Mouse (Mus musculus) layer of hippocampus, postnatal 14 days (tissue): Measurements from ENCODE around the gene Fam131b. TPM values are rescaled to one million over a fixed set of nuclear protein-coding genes. Genes with fewer than 3 reads are reported as not detected.

Experiments used
- DNase-seq, 2 experiments: peaks; one replicate each; pipeline ENCODE4 v3.0.0; 2021 to 2022; ENCODE audit warnings: low spot score in 2 of 2, mixed read lengths in 1 of 2
- long read RNA-seq, 2 experiments: library from polyadenylated mRNA; stranded (forward); transcript quantifications; one replicate each; pipeline ENCODE4 v2.0.0; 2021
- total RNA-seq, 2 experiments: library from RNA; stranded (reverse); gene quantifications; 2 replicates each; pipeline ENCODE4 v1.2.3; 2021

Fam131b gene
- total RNA-seq: 10 to 100 TPM; 76.4 to 77.5 TPM
- long read RNA-seq, experiment 1, full-length matches to known transcripts: 6 of 10 reads
- long read RNA-seq, experiment 1, partial matches to known transcripts: 0 of 10 reads
- long read RNA-seq, experiment 1, other reads (novel, unspliced or antisense): 4 of 10 reads
- long read RNA-seq, experiment 2, full-length matches to known transcripts: 18 of 22 reads
- long read RNA-seq, experiment 2, partial matches to known transcripts: 0 of 22 reads
- long read RNA-seq, experiment 2, other reads (novel, unspliced or antisense): 4 of 22 reads

DNA sequence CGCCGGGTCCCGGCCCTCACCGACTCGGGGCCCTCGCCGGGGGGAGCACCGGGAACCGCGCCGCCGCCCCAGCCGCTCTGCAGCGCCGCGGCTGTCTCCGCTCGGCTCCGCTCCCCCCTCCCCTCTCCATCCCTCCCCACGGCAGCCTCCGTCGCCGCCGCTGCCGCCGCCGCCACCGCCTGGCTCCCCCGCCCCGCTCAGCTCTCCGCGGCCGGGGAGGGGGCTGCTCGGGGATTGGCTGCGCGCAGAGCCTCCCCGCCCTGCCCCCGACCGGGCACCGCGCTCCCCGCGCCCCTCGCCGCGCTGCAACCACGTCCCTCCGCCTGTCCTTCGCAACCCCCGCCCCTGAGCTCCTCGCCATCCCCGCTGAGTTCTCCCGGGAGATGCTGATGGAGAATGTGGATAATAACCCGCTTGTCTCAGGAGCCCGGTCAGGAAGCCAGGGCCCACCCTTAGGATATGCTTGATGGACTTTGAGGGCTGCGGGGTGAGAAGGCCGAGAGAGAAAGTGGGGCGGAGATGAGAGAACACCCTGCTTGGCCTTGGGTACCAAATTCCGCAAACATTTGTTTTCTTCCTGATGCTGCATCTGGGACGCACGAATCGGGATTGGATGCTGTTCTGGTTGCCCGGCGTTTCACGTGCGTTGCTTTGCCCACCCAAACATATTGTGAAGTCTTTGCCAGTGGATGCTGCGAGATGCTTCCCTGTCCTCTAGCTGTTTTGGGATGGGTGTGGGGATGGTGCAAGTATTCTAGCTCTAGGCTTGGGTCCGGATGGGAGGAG is at the start of gene Fam131b:
Gene Fam131b, minus strand, starts transcription at position 162 of the 786 bp plus-strand sequence.
- DNase-seq: peak; percentile 62 to 75

DNA sequence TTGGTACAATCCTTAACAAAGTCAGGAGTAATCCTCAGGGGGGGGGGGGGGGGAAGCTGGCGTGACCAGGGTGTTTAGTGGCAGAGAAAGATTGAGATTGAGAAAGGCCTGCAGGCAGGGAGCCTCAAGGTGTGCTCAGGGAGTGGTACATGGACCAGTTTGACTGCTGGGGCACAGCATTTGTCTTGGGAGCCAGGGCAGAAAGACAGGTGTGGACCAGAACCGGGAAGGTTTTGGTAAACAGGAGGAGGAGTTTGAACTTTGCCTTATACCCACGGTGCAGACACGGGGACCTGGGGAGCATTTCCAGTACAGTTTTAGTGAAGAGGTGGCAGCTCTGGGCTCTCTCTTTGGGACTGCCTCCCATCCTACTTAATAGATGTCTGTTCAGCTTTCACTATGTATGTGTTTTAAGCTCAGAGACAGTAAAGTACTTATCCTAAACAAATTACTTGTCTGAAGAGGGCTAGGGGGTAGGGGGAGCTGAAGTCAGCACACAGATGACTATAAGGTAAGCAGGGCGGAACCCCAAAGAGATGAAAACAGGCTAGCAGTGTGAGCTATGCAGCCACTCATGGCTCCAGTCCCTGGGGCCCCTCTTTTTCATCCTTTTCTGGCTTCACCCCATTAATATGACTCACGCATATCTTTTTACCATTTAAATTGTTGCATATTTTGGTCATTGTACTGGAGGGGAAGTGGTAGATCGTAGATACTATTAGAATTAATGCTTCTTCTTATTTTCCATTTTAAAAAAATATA is 49.4 kb upstream of the Fam131b start:
- DNase-seq: no peak

DNA sequence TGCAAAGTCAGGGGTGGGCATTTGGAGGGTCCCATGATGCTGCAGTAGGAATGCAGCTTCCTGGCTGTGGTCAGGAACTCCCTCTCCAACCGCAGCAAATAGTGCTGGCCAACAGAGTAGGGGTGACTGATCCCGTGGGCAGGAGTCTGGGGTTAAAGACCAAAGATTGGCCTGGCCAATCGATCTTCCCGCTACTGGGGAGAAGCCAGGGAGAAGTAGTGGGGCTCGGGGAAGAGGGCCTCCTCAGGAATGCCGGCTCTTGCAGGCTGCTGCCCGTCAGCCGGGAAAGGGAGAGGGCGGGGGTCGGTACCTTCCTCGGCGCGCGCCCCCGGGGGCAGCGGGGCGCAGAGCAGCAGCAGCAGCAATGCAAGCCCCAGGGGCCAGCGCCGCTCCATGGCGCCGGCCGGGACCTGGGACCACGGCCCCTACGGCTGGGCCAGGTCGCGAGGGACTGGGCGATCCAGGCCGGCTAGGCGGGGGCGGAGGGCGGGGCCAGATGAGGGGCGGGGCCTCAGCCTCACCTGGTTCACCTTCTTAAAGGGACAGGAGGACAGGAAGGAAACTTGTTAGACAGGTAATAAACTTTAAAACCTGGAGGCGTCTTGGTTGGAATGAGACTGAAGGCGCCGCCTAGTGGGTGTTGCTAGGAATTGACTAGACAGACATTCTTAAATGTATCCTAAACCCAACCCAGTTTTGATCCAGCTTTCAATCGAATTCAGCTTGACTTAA is 48.5 kb upstream of the Fam131b start, which contains the start of gene Epha1:
Gene Epha1, minus strand, starts transcription at position 453 of the 732 bp plus-strand sequence.
- DNase-seq: peak in 1 of 2 experiments; percentile 46

DNA sequence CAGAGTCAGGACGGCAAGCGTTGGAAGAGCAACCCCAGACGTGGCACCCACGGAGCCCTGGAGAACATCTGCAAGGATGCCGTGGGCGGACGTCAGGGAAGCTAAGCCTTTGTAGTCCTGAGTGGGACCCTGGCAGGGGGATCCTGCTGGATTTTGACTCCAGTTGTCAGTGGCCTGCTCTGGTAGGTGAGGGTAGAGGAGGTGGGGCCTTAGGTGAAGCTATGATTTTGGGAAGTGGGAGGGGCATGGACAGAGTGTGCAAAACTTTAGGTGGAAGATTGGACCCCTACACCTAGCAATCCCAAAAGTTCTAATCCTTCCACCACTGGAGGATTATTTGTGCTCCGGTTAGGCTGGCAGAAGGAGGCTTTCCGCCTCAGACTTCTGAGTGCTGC is 48.0 kb upstream of the Fam131b start:
- DNase-seq: no peak

DNA sequence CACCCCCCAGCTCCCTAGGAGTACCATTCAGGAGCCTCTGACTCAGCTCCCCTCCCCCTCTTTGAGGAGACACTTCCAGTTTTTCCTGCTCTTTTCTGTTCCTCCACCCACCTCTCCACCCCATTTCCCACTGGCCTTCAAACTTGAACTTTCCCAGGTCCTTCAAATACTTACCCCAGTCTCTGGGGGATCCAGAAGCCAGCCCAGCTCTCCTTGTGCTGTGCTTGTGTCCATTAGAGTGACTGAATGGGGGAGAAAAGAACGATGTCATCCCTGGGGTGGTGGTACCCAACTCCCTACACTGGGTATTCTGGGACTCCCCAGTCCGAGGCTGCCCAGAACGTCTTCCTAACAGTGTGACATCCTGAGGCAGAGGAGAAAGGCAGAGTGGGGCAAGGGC is 47.6 kb upstream of the Fam131b start:
- no peak for DNase-seq

DNA sequence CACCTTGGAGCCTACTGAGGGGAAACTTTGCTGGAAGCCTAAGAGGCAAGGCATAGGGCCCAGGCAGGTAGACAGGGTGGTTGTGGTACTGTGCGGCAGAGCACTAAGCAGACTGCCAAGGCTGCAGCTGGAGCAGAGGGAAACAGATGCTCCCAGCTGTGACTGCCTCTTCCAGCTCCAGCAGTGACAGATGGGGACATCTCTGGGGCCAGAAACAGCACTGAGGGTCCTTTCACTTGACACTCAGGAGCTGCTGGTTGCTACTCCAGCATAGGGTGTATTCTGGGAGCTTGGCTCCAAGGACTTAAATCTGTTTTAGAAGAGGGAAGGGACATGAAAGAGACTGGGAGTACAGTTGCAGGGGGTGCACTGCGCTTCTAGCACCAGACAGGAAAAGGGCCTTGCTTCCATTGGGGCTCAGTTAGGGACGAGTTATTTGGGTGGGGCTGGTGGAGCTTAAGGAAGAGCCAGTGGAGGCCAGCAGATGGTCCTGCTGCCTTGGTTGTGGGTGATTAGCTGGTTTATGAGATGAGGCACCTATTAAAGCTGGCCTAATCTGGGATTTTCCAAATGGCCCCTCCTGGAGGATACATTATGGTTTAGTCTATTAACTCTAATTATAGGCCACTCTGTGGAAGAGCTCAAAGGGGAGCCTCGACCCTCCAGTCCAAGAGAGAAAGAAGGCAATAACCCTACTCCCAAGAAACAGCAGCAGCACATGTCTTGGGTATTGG is 46.4 kb upstream of the Fam131b start:
- no peak for DNase-seq

DNA sequence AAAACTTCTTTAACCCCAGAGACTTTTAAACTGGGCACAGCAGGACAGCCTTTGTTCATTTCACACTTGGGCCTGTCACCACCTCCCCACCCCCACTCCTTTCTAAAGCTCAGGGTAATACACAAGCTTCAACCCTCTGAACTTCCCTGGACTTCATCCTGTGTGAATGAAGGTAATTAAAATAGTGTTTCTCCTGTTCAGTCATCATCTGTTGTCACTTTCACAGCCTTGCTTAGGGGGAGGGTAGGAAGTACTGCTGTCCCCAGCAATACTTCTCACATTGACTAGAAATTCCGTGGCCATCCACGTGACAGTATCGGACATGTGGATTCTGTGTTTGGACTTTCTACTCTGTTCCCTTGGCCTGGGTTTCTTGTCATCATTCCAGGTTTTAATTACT is 45.4 kb upstream of the Fam131b start:
- no peak for DNase-seq

DNA sequence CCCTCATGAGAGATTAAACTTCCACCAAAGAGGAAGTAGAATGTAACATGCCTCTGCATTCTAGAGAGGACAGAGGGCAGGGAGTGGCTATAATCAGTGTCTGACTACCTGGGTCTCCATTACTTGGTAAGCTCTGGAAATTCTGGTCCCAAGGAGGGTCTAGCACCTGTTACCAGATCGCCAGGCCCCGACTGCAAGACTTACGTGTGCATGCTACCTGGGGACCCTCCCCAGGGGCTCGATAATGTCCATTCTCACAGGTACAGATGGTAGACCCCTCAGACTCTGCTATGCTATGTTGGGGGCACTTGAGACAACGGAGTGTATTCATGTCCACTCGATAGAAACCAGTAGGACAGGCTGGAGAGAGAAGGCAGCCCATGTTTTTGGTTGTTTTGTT is 40.8 kb upstream of the Fam131b start:
- DNase-seq: no peak

DNA sequence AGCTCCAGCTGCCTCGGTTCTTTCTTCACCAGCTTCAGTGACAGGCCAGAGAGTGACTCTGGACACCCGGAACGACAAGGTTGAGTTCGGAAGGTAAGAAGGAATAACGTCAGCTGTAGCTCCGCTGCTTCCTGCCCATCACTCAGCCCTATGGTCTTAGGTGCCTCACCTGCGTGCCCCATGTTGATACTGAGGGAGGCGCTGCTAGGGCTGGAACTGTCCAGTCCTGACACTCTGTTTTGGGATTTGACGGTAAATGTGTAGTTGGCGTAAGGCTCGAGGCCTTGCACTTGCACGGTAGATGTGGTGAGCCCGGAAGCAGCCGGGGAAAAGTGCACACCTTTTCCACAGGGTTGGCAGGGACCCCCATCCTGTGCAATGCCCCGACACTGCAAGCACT is 40.2 kb upstream of the Fam131b start:
- no peak for DNase-seq

DNA sequence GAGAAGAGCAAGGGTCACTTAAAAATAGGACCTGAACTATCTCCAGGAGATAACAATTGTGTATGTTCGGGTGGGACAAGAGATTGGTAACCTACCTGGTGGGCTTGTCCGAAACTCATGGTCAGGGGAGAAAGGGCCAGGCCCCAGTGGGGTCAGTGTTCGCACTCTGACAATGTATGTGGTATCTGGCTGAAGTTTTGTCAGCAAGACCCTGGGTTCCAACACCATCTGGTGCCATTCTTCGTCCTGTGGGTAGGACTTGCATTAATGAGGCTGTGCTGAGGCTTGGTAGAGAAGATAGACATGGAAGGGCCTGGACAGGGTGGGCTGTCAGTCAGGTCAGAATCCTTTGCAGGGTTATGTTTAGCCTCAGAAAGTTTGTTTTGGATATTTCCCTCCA is 39.6 kb upstream of the Fam131b start:
- DNase-seq: no peak

DNA sequence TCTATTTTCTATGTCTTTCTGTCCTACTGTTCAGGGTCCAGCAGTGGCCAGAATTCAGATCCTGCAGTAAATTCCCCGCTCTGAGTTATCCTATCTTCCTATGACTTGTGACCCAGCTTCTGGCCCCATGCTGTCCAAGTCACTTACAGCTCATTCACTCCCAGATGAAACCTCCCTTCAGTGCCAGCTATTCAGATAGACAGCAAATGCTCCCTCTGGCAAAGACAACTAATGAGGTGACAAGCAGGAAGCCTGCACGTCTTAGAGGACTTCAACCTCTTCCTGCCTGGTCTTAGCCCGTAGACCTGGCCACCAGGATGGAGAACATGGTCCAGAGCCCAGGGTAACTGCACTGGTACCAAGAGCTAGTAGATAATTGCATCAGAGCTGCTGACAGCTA is 38.5 kb upstream of the Fam131b start:
- DNase-seq: no peak

DNA sequence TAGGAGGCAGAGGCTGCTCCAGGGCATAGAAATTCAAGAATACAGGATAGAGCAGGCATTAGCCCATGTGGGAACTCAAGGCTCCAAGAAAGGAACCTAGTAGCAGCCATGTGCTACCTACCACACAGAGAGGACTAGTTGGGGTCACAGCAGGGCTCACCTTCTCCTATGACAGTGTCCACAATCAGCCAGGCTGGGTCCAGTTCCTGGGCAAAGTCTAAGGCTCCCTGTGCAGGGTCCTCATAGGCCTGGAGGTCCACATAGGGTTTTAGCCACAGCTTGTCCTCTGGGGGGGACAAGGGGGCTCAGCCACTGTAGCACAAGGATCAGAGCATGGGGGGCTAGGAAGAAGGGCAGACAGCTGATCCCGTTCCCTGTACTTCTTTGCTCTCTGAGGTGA is 38.1 kb upstream of the Fam131b start:
- DNase-seq: no peak

DNA sequence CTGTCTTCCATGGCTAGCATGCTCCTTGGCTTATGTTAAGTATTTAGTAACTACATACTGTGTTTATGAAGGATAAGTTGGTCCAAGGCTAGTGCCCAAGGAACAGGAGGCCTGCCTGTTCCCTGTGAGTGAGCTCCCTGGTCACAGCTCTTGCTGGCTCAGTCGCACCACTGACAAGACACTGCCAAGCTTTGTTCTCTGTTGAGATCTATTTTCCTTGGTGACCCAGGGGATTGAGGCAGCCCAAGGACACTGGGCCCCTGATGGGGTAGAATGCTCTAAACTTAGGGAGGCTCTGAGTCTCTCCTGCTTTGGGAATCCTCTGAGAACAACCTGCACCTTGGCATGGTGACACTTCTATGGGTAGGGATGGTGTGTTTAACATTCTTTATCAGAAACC is 37.6 kb upstream of the Fam131b start:
- DNase-seq: no peak

DNA sequence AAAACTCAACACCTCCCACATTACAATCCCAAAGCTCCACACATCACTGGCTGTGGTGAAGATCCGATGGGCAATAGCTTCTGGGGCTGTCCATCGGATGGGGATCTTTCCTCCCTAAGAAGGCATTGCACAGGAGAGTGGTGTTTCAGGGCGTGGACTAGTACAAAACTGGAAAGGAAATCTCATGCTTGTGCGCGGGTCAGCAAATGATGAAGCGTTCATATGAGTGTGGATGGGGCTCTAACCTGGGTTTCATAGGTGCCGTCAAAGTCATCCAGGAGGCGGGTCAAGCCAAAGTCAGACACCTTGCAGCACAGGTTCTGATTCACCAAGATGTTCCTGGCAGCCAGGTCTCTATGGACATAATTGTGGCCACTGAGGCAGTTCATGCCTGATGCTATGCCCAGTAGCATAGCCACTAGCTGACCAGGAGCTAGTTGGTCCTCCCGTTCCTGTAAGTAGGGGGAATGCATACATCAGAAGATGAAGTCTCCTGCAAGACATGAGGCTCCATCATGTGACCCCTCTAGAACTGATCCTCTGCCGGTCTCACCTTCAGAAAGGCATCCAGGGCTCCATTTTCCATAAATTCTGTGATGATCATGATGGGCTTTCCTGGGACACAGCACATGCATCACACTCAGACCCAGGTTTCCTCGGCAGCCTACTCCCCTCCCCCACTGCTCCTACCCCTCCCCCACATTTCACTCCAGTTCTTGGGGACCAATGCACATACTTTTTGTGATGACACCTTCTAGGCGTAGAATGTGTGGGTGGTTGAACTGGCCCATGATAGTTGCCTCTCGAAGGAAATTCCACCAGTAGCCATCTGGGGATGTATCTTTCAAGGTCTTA is 36.8 kb upstream of the Fam131b start:
- no peak for DNase-seq

DNA sequence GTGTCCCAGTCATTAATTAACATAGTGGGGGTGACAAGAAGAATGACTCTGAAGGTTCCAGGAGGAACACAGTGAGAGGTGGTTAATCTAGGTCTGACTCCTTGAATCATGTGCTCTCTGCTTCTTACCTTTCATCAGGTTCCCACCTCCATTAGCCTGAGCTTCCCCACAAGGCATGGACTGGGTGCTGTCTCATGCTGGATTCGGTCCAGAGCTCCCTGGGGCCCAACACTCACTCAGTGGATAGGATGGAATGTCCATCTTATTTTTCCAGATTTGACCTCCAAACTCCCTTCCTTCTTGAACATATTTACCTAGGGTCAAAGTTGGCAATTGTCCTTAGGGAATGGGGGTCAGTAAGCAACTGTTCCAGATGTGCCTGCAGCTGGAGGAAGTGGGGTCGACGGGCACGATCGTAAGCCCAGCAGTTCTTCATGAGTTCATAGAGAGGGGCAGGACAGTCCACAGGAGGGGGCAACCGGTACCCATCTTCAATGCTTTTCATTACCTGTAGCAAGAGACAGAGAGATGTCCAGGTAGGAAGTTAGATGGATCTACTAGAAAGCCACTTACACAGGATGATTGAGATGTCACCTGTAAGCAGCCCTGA is 35.9 kb upstream of the Fam131b start:
- no peak for DNase-seq

DNA sequence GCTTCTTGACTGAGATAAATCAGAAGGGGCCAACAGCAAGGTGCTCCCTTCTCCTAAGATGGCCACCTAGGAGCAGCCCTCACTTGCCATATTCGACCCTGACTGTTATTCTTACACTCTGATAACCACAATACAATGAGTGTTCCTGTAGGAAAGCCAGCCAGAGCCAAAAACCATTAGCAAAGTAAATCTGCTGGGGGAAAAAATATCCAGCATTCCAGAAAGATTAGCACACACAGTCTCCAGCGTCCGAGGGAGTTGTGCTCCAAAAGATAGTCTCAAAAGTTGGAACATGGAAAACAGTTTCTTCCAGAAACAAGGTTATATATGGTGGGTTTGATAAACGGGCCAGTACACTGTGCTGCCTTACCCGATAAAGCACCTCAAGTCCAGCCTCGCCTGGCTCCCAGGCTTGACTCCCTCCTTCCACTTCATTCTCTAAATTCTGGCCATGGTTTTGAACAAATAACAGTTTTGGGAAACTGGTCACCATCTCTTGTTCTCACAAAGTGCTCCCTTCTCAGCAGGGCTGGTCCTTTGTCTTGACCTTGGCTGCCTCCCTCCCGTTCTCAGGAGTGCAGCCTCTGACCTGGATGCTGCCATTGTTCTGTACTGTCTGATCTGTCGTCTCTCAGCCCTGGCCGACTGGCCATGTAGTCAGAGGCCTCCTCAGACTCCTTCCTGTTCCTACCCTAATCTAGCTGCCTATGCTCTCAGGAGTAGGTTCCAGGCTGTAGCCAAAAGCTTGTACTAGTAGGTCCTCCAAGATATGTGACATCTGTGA is 35.1 kb upstream of the Fam131b start:
- no peak for DNase-seq

DNA sequence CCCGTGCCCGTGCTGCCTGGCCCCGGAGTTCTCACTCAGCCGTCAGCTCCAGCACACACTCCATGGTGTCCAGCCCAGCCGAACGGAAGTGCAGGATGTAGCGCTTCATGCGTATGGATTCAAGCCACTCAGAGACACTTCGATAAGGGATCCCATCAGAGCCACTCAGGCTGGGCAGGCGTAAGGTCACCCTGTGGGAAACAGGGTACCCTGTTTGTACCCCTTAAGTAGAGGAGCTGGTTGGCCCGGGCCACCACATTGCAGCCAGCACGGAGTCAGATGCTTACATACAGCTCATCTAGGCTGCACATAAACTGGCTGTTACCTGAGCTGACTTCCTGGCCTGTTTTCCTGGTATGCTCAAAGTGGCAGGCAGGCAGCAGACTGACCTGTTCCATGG is 34.5 kb upstream of the Fam131b start:
- DNase-seq: no peak

DNA sequence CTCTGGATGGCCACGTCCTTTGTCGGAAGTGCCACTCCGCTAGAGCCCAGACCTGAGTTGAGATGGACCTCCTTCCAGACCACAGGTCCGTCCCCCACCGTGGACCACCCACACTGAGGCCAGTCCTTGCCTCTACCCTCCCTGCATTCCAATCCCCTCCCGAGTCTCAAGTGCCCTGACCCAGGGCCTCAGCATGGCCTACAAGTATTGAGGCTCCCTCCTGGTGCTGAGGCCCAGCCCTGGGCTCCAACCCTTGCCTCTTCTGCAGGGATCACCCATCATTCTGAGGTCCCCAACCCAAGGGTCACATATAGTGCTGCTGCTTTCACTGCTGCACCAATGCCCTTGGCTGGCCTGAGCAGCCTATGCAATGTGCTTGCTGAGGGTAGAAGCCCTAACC is 33.5 kb upstream of the Fam131b start:
- DNase-seq: no peak
